Mouse (Mus musculus) Patski (cell line): Measurements from ENCODE around the gene Atp6v0c. TPM values are rescaled to one million over a fixed set of nuclear protein-coding genes. Genes with fewer than 3 reads are reported as not detected.

Experiments used
- ATAC-seq: fragments of 100-300 bp; one replicate; pipeline ENCODE4 v1.8.0; 2021
- CTCF ChIA-PET: fragments of 350-600 bp; sonication (Branson Sonifier 250); formaldehyde crosslinking; loops from one replicate; lab custom pipeline; 2022; ENCODE audit warnings: inconsistent platforms; lab: Charles Lee
- POLR2A ChIA-PET: fragments of 350-600 bp; sonication (Branson Sonifier 250); formaldehyde crosslinking; loops from one replicate; lab custom pipeline; 2022; ENCODE audit warnings: antibody characterized with exemption, inconsistent platforms; lab: Charles Lee
- DNase-seq: peaks from one replicate; pipeline ENCODE4 v3.0.0-alpha.2; 2011; ENCODE audit warnings: low read depth, low spot score
- H3K27me3 ChIP-seq: fragments of 371-371 bp; one replicate; pipeline ENCODE4 v1.5.1; 2021
- CTCF ChIP-seq: fragments of 100-300 bp; IDR thresholded peaks from one replicate; pipeline ENCODE4 v1.5.1; 2021
- in situ Hi-C: fragments of 300-500 bp; cut with MboI; formaldehyde crosslinking; loops from 3 replicates; pipeline ENCODE4 v1.11.1; 2018; ENCODE audit warnings: low pct_unique_long_range_greater_than_20kb, mixed read lengths
- polyA plus RNA-seq: library from polyadenylated mRNA; unstranded; gene quantifications from one replicate; pipeline ENCODE4 v1.2.3, GENCODE M21; 2021

Gene Atp6v0c
- polyA plus RNA-seq, 1 experiment from 2014 or later, result 426 TPM

DNA sequence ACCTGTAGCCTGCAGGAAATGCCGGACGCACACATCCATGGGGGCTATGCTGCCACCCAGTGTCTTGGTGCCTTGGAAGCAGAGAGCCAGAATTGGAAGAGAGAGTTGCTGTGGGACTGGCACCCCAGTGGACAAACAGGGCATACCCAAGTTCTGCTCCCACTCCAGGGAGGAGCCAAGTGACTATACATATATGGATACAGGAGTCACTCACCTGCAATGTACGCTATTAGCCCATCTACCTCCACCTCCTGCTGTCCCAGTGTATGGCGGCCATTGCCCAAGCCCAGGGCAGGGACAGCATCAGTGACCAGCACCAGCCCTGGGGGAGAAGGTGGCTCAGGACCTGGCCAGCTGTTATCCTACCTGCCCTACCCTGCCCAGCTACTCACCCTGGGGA lies 12.0 kb downstream of the Atp6v0c start:
- H3K27me3 ChIP-seq, result no peaks in the 10 kb centered on the region
- DNase-seq (no peak), ATAC-seq (no peak)
- CTCF ChIA-PET, result no interaction called here
- in situ Hi-C loops, result no loop called here
- POLR2A ChIA-PET, result no interaction called here
- TF ChIP-seq CTCF, result no peak

DNA sequence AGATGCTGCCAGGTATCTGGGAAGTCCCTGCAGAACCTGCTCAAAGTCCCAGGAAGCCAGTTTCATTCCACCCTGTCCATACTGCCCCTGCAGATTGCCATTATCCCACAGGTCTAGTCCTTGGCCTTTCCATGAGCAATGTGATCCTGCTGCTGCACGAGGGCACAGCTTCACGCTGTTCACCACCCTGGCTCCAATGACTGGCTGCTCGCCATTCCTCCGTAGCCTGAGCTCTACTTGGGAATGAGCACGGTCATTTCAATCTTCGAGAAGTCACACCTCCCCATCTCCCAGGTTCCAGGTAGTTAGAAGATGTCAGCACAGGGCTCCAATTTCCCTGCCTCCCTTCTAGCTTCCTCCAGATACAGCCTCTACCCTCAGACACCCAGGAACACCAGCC lies 12.4 kb downstream of the Atp6v0c start:
- DNase-seq, result no peak
- TF ChIP-seq CTCF, result no peak
- no peaks in the 10 kb centered on the region for H3K27me3 ChIP-seq
- ChIA-PET CTCF (no interaction called here), POLR2A (no interaction called here)
- in situ Hi-C loops, result no loop called here
- ATAC-seq, result no peak

DNA sequence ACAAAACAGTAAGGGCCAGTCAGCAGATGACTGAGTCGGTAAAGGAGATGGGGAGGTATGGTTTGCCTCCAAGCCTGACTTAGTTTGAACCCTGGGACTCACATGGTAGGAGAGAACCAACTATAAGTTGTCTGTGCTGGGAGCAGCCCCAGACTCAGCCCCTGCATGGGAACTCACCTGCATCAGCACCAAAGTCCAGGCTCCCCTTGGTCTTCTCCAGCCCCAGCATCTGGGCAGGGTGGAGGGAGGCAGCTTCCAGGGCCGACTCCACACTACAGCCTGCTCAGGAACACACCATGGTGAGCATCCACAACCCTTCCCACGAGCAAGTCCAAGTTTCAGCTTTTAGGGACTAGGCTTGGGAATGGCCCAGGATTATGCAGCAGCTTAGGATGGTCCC lies 13.1 kb downstream of the Atp6v0c start:
- CTCF ChIA-PET, result no interaction called here
- no peak for DNase-seq
- POLR2A ChIA-PET, result no interaction called here
- TF ChIP-seq CTCF, result no peak
- ATAC-seq, result no peak
- H3K27me3 ChIP-seq, result no peaks in the 10 kb centered on the region
- in situ Hi-C loops, result no loop called here

- in situ Hi-C loops, result no loop called here
- H3K27me3 ChIP-seq, result no peaks in the 10 kb centered on the region
- no peak for ATAC-seq
- POLR2A ChIA-PET, result interaction anchor here (1.2 kb wide), 1 partner anchor 9 kb away, joined by 3 read pairs; no protein-coding TSS in a partner anchor
- CTCF ChIA-PET, result no interaction called here
- DNase-seq, result no peak
- TF ChIP-seq CTCF, result no peak
Measured at GRCm38 (mm10) chr17:24155742-24156141, 13.8 kb downstream of the Atp6v0c start.

DNA sequence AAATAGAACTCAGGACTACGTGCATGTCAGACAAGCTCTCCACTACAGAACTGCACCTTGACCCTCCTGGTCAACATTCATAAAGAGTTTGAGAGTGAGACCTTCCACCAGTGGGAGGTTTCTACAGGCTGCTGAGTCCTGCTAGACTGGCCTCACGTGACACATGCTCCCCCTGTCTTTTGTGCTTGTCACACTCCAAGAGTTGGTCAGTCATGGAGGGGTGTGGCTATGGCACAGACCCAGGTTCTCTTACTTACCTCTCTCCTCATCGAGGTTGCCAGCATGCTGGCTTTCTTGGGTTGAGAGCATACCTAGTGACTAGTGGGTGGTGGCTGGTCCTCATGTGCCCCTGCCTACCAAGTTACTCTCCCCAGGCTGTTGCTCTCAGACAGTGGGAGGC lies 15.0 kb downstream of the Atp6v0c start:
- ChIA-PET CTCF (no interaction called here), POLR2A (interaction anchor here (0.8 to 2.8 kb wide), 3 partner anchors 9 to 16 kb away, joined by 3 to 16 read pairs (median 6); partner anchors contain the start of genes Amdhd2 and Atp6v0c)
- DNase-seq, result no peak
- no peak for TF ChIP-seq CTCF
- H3K27me3 ChIP-seq, result no peaks in the 10 kb centered on the region
- ATAC-seq, result no peak
- in situ Hi-C loops, result no loop called here

GRCm38 (mm10) chr17:24151890-24152563 lies 17.5 kb downstream of the Atp6v0c start:
- CTCF ChIA-PET, result interaction anchor here (0.8 to 3.3 kb wide), 5 partner anchors 10 to 16 kb away, joined by 3 to 11 read pairs (median 3); partner anchors contain the start of gene Amdhd2
- H3K27me3 ChIP-seq, result no peaks in the 10 kb centered on the region
- no peak for DNase-seq
- peak; percentile 93 for ATAC-seq
- TF ChIP-seq CTCF, result peak; percentile 97
- POLR2A ChIA-PET, result interaction anchor here (1.1 to 2.8 kb wide), 4 partner anchors 9 to 17 kb away, joined by 3 to 16 read pairs (median 5); partner anchors contain the start of genes Amdhd2 and Atp6v0c
- in situ Hi-C loops, result no loop called here

DNA sequence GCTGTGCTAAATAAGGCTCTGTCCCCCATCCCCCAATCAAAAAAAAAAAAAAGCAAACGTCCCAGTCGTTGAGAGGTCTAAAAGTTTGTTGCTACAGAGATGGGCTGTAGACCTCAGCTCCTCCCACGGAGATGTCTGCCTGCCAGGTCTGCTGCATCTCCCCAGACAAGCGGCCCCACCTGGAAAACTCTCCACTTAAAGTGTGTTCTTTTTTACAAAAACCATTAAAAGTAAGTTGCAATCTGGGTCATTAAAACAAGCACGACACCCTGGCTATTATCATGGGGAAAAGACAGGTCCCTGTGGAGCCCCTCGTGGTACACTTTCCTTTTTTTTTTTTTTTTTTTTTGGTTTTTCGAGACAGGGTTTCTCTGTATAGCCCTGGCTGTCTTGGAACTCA lies 18.1 kb downstream of the Atp6v0c start:
- H3K27me3 ChIP-seq, result no peaks in the 10 kb centered on the region
- TF ChIP-seq CTCF, result no peak
- ChIA-PET POLR2A (interaction anchor here (0.6 to 2.8 kb wide), 3 partner anchors 10 to 196 kb away, joined by 4 to 16 read pairs (median 5); partner anchors contain the start of gene Amdhd2), CTCF (interaction anchor here (1.1 to 3.3 kb wide), 2 partner anchors 10 to 14 kb away, joined by 3 to 11 read pairs; partner anchors contain the start of gene Amdhd2)
- in situ Hi-C loops, result no loop called here
- DNase-seq (no peak), ATAC-seq (no peak)

- H3K27me3 ChIP-seq, result no peaks in the 10 kb centered on the region
- DNase-seq (no peak), ATAC-seq (no peak)
- TF ChIP-seq CTCF, result no peak
- in situ Hi-C loops, result no loop called here
- POLR2A ChIA-PET, result interaction anchor here (0.6 to 1.3 kb wide), 2 partner anchors 9 to 196 kb away, joined by 4 to 5 read pairs; no protein-coding TSS in a partner anchor
- CTCF ChIA-PET, result interaction anchor here (0.8 to 3.3 kb wide), 3 partner anchors 11 to 36 kb away, joined by 3 to 11 read pairs (median 3); partner anchors contain the start of gene Amdhd2
Measured at GRCm38 (mm10) chr17:24150824-24151223, 18.7 kb downstream of the Atp6v0c start, which contains the start of gene Pdpk1. TSS of gene Pdpk1 (minus strand) at chr17:24150924.

- in situ Hi-C loops, result no loop called here
- TF ChIP-seq CTCF, result no peak
- no peak for ATAC-seq
- no peaks in the 10 kb centered on the region for H3K27me3 ChIP-seq
- ChIA-PET POLR2A (no interaction called here), CTCF (no interaction called here)
- no peak for DNase-seq
Measured at GRCm38 (mm10) chr17:24149421-24149820, 20.1 kb downstream of the Atp6v0c start.

- DNase-seq (no peak), ATAC-seq (no peak)
- TF ChIP-seq CTCF, result no peak
- POLR2A ChIA-PET, result no interaction called here
- no peaks in the 10 kb centered on the region for H3K27me3 ChIP-seq
- CTCF ChIA-PET, result no interaction called here
- in situ Hi-C loops, result no loop called here
Measured at GRCm38 (mm10) chr17:24142897-24143296, 26.6 kb downstream of the Atp6v0c start.

- no peak for TF ChIP-seq CTCF
- H3K27me3 ChIP-seq, result no peaks in the 10 kb centered on the region
- ChIA-PET POLR2A (interaction anchor here (1.3 to 1.4 kb wide), 2 partner anchors 10 to 13 kb away, joined by 4 read pairs; partner anchors contain the start of gene Pdpk1), CTCF (no interaction called here)
- ATAC-seq (peak; percentile 96), DNase-seq (peak; percentile 71)
- in situ Hi-C loops, result no loop called here
Measured at GRCm38 (mm10) chr17:24141425-24141920, 28.0 kb downstream of the Atp6v0c start.
